Mouse (Mus musculus) cerebellum, adult 2 months (tissue): ENCODE data around the gene Emilin1. TPM values are rescaled to one million over a fixed set of nuclear protein-coding genes. Genes with fewer than 3 reads are reported as not detected.

ENCODE experiments used
- DNase-seq, 2 experiments: peaks; one replicate each; pipeline ENCODE4 v3.0.0; 2021
- H3K27ac ChIP-seq: fragments of 200-500 bp; 2 replicates; pipeline ENCODE4 v1.5.1; 2012; ENCODE audit warnings: low read length, control low read depth, inconsistent platforms; ENCODE audit not compliant: insufficient read depth
- H3K27me3 ChIP-seq: fragments of 200-500 bp; 2 replicates; pipeline ENCODE4 v1.6.1; 2012; ENCODE audit warnings: inconsistent platforms, mild to moderate bottlenecking, low read length, moderate library complexity; ENCODE audit not compliant: control insufficient read depth, insufficient read depth
- H3K4me1 ChIP-seq: fragments of 200-500 bp; 2 replicates; pipeline ENCODE4 v1.6.1; 2011; ENCODE audit warnings: low read length; ENCODE audit not compliant: control insufficient read depth, insufficient read depth
- H3K4me3 ChIP-seq: fragments of 200-500 bp; replicated peaks from 2 replicates; pipeline ENCODE3; 2011; ENCODE audit warnings: mild to moderate bottlenecking, low read depth, low read length, control low read depth; ENCODE audit not compliant: insufficient read depth
- CTCF ChIP-seq: fragments of 200-500 bp; IDR thresholded peaks from 2 replicates; pipeline ENCODE4 v1.5.1; 2011; ENCODE audit warnings: low read depth, mild to moderate bottlenecking, control low read depth, low read length, moderate library complexity, borderline replicate concordance; ENCODE audit not compliant: insufficient read depth
- POLR2A ChIP-seq: fragments of 200-500 bp; IDR thresholded peaks from 2 replicates; pipeline ENCODE4 v1.6.1; 2011; ENCODE audit warnings: low read length, control low read depth, borderline replicate concordance; ENCODE audit not compliant: insufficient read depth
- WGBS: fragments of 180-500 bp; shearing (Covaris S2); methylation state at CpG from one replicate; pipeline ENCODE4 v1.1.7; 2018; 5-methylcytosine and 5-hydroxymethylcytosine counted together
- polyA plus RNA-seq: library from polyadenylated mRNA; depleted of rRNA; stranded (reverse); fragments of >200 nt; gene quantifications from 2 replicates; pipeline ENCODE4 v1.2.3, GENCODE M21; 2012; rRNA removed

Gene Emilin1
- polyA plus RNA-seq, 1 experiment: 1.7 TPM

- TF ChIP-seq POLR2A (peak; percentile 96), CTCF (no peak)
- peak within 1 kb of the TSS; percentile 73 for H3K27ac ChIP-seq
- peak within 1 kb of the TSS; percentile 84 for H3K4me3 ChIP-seq
- peak; percentile 99 for DNase-seq
- peaks cover 26% of the 10 kb centered on the region for H3K4me1 ChIP-seq
- no peaks in the 10 kb centered on the region for H3K27me3 ChIP-seq
- under 1% methylated on average over 56 of the region's 56 CpGs for WGBS
Observed at GRCm38 (mm10) chr5:30959966-30960501, 46.8 kb downstream of the Emilin1 start, which contains the start of gene Preb. Gene Preb, minus strand, starts transcription at chr5:30960361.

- no peak overlapping the region for H3K4me3 ChIP-seq
- no peaks in the 10 kb centered on the region for H3K27me3 ChIP-seq
- DNase-seq: no peak
- H3K27ac ChIP-seq: no peak overlapping the region
- H3K4me1 ChIP-seq: peaks cover 18% of the 10 kb centered on the region
- 95% methylated on average over 2 of the region's 2 CpGs for WGBS
- TF ChIP-seq POLR2A (no peak), CTCF (no peak)
Observed at GRCm38 (mm10) chr5:30960814-30961213, 47.6 kb downstream of the Emilin1 start.

GRCm38 (mm10) chr5:30961545-30962505, 48.6 kb downstream of the Emilin1 start:
- 73% methylated on average over 10 of the region's 10 CpGs for WGBS

GRCm38 (mm10) chr5:30963916-30964315, 50.7 kb downstream of the Emilin1 start:
- TF ChIP-seq POLR2A (no peak), CTCF (no peak)
- WGBS: 36% methylated on average over 3 of the region's 3 CpGs
- no peak overlapping the region for H3K4me3 ChIP-seq
- peaks cover 3% of the 10 kb centered on the region; the same call in 1 of the 2 replicates for H3K4me1 ChIP-seq
- H3K27ac ChIP-seq: no peak overlapping the region
- no peak for DNase-seq
- H3K27me3 ChIP-seq: no peaks in the 10 kb centered on the region

More at GRCm38 (mm10) chr5:30961545-30962505, 48.6 kb downstream of the Emilin1 start:
- TF ChIP-seq CTCF: no peak
- TF ChIP-seq POLR2A: no peak
- Histone ChIP-seq H3K27me3 (no peaks in the 10 kb centered on the region), H3K4me1 (peaks cover 15% of the 10 kb centered on the region), H3K27ac (no peak overlapping the region), H3K4me3 (no peak overlapping the region)
- no peak for DNase-seq

DNA sequence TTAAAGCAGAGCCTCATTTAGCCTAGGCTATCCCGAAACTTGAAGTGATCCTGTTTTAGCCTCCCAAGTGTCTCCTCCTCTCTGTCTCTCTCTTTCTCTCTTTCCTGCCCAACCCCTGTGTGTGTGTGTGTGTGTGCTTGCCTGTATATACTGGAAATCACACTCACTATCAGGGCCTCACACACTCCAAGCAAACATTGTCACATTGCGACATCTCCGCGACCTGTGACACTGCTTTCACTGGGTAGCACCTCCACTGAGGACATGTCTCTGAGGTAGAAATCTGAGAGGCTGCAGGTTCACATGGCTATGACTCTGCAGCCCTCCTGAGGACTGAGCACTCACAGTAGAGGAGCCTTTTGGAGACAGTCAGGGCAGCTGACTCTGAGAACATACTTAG, 53.0 kb downstream of the Emilin1 start:
- Histone ChIP-seq H3K27me3 (no peaks in the 10 kb centered on the region), H3K27ac (no peak overlapping the region), H3K4me3 (no peak overlapping the region), H3K4me1 (no peaks in the 10 kb centered on the region)
- 89% methylated on average over 4 of the region's 4 CpGs for WGBS
- no peak for DNase-seq
- TF ChIP-seq POLR2A (no peak), CTCF (no peak)

- H3K4me1 ChIP-seq: no peaks in the 10 kb centered on the region
- H3K27ac ChIP-seq: no peak within 1 kb of the TSS
- no peak within 1 kb of the TSS for H3K4me3 ChIP-seq
- H3K27me3 ChIP-seq: no peaks in the 10 kb centered on the region
- DNase-seq: no peak
- no peak for TF ChIP-seq CTCF
- TF ChIP-seq POLR2A: no peak
- WGBS: 33% methylated on average over 8 of the region's 8 CpGs
Observed at GRCm38 (mm10) chr5:30968416-30968815, 55.2 kb downstream of the Emilin1 start, which contains the start of gene Tcf23. Gene Tcf23, plus strand, starts transcription at chr5:30968662.

GRCm38 (mm10) chr5:30969440-30969839, 56.2 kb downstream of the Emilin1 start:
- no peak for TF ChIP-seq CTCF
- no peak for TF ChIP-seq POLR2A
- no peak overlapping the region for H3K4me3 ChIP-seq
- no peaks in the 10 kb centered on the region for H3K27me3 ChIP-seq
- DNase-seq: no peak
- no peak overlapping the region for H3K27ac ChIP-seq
- WGBS: 74% methylated on average over 2 of the region's 2 CpGs
- no peaks in the 10 kb centered on the region for H3K4me1 ChIP-seq

Other genes with a start within 250 kb of the Emilin1 start
- 2.3 TPM in 2 replicates for gene Cenpa, start 246.6 kb upstream of the Emilin1 start, polyA plus RNA-seq
- 24.2 and 26.5 TPM in 2 replicates for gene Dpysl5, start 201.8 kb upstream of the Emilin1 start, polyA plus RNA-seq
- 276 and 288 TPM in 2 replicates for gene Mapre3, start 98.8 kb upstream of the Emilin1 start, polyA plus RNA-seq
- gene Tmem214, start 45.4 kb upstream of the Emilin1 start, polyA plus RNA-seq: 64.6 and 67.2 TPM in 2 replicates
- 15.1 TPM in 2 replicates for gene Agbl5, start 24.7 kb upstream of the Emilin1 start, polyA plus RNA-seq
- 174 and 187 TPM in 2 replicates for gene Ost4, start 5.6 kb upstream of the Emilin1 start, polyA plus RNA-seq
- 34.1 and 34.2 TPM in 2 replicates for gene Khk, start 8.0 kb downstream of the Emilin1 start, polyA plus RNA-seq
- gene Cgref1, start 32.2 kb downstream of the Emilin1 start, polyA plus RNA-seq: 16.7 and 18.5 TPM in 2 replicates
- gene Preb, start 47.0 kb downstream of the Emilin1 start, polyA plus RNA-seq: 228 and 241 TPM in 2 replicates
- 0.28 and 0.29 TPM in 2 replicates for gene Tcf23, start 55.3 kb downstream of the Emilin1 start, polyA plus RNA-seq
- gene Atraid, start 134.9 kb downstream of the Emilin1 start, polyA plus RNA-seq: 170 and 175 TPM in 2 replicates
- 45.1 and 49.6 TPM in 2 replicates for gene Slc5a6, start 135.5 kb downstream of the Emilin1 start, polyA plus RNA-seq
- gene Cad, start 141.4 kb downstream of the Emilin1 start, polyA plus RNA-seq: 21.7 and 23.4 TPM in 2 replicates
- not detected in 2 replicates for gene Dnajc5g, start 192.9 kb downstream of the Emilin1 start, polyA plus RNA-seq
- 19.7 and 23.5 TPM in 2 replicates for gene Slc30a3, start 194.8 kb downstream of the Emilin1 start, polyA plus RNA-seq
- not detected in 2 replicates for gene Trim54, start 203.3 kb downstream of the Emilin1 start, polyA plus RNA-seq
- gene Ucn, start 225.4 kb downstream of the Emilin1 start, polyA plus RNA-seq: 1.2 TPM in 1 of 2 replicates, not detected in the other
- gene Mpv17, start 240.8 kb downstream of the Emilin1 start, polyA plus RNA-seq: 91.1 and 91.7 TPM in 2 replicates